Mouse (Mus musculus) ES-Bruce4 (cell line): ENCODE results near the gene Krt33a.

ENCODE experiments used
- EP300 ChIP-seq: IDR thresholded peaks from 2 replicates; pipeline ENCODE4 v1.6.1; 2011; ENCODE audit warnings: low read depth, low read length; ENCODE audit not compliant: insufficient read depth
- POLR2A ChIP-seq: IDR thresholded peaks from one replicate; pipeline ENCODE4 v1.8.1; 2011; ENCODE audit warnings: low read length; ENCODE audit not compliant: insufficient read depth

- TF ChIP-seq POLR2A = no peak
- TF ChIP-seq EP300 = no peak
These were observed at the start of gene Krt33a for GRCm38 (mm10) chr11:100016112-100016511.
